Mouse (Mus musculus) CH12.LX (cell line): ENCODE measurements at regions not wholly inside any gene's neighbourhood (a gene's known extent, or its start where the extent isn't known, plus 50 kb on each side); places are given as distances from the start of the nearest gene placed in this dataset.

Experiments used
- DNase-seq: peaks from one replicate; pipeline ENCODE4 v3.0.0-alpha.2; 2013; ENCODE audit errors: extremely low read depth
- H3K27ac ChIP-seq: 2 replicates; pipeline ENCODE4 v1.5.1; 2012; ENCODE audit warnings: low read depth, mild to moderate bottlenecking, control low read depth, moderate library complexity; ENCODE audit not compliant: insufficient read depth
- H3K27me3 ChIP-seq: replicated peaks from 2 replicates; pipeline ENCODE3; 2012; ENCODE audit warnings: inconsistent platforms
- H3K36me3 ChIP-seq, 2 experiments: replicated peaks in 1 of 2; 2 replicates each; pipeline versions ENCODE3 to v1.6.1; 2012; ENCODE audit warnings: inconsistent platforms in 1 of 2, low read length in 1 of 2, mild to moderate bottlenecking in 1 of 2, mixed read lengths in 1 of 2, moderate library complexity in 1 of 2; ENCODE audit not compliant: control insufficient read depth in 1 of 2, insufficient read depth in 1 of 2
- H3K4me1 ChIP-seq, 2 experiments: 2 replicates each; pipeline ENCODE4 v1.6.1; 2012; ENCODE audit warnings: inconsistent platforms in 1 of 2, moderate library complexity in 1 of 2; ENCODE audit not compliant: insufficient read depth in 2 of 2, control insufficient read depth in 1 of 2
- H3K4me2 ChIP-seq: 2 replicates; pipeline ENCODE4 v1.6.1; 2012; ENCODE audit warnings: low read depth, mild to moderate bottlenecking, control low read depth; ENCODE audit not compliant: poor library complexity, insufficient read depth, severe bottlenecking
- H3K4me3 ChIP-seq, 3 experiments: fragments of 150-350 bp in 1 of 3; sonication (generic) in 1 of 3; replicated peaks in 1 of 3; 2 replicates each; pipeline versions ENCODE3 to v1.5.1; 2011 to 2012; ENCODE audit warnings: low read depth in 2 of 3, low read length in 2 of 3, mild to moderate bottlenecking in 2 of 3, moderate library complexity in 2 of 3, control low read depth in 1 of 3, improper control_type of control experiment in 1 of 3, inconsistent platforms in 1 of 3, mixed read lengths in 1 of 3; ENCODE audit not compliant: poor library complexity in 1 of 3
- H3K79me2 ChIP-seq: replicated peaks from 2 replicates; pipeline ENCODE4 v1.6.1; 2012; ENCODE audit warnings: mild to moderate bottlenecking, moderate library complexity; ENCODE audit not compliant: control insufficient read depth, poor library complexity, insufficient read depth, severe bottlenecking; ENCODE audit errors: extremely low read depth
- H3K9ac ChIP-seq: 2 replicates; pipeline ENCODE4 v1.6.1; 2012; ENCODE audit warnings: low read depth, mild to moderate bottlenecking, control low read depth, moderate library complexity; ENCODE audit not compliant: insufficient read depth
- H3K9me3 ChIP-seq: replicated peaks from 2 replicates; pipeline ENCODE3; 2012; ENCODE audit warnings: low read length, inconsistent platforms, mixed read lengths
- BHLHE40 ChIP-seq: IDR thresholded peaks from 2 replicates; pipeline ENCODE4 v1.6.1; 2011; ENCODE audit warnings: mild to moderate bottlenecking, low read depth, low read length, improper control_type of control experiment
- CHD1 ChIP-seq: IDR thresholded peaks from 2 replicates; pipeline ENCODE4 v1.6.1; 2012; ENCODE audit warnings: low read depth, low read length, improper control_type of control experiment, inconsistent platforms
- CHD2 ChIP-seq: IDR thresholded peaks from 2 replicates; pipeline ENCODE4 v1.6.1; 2011; ENCODE audit warnings: low read length, improper control_type of control experiment
- CTCF ChIP-seq, 2 experiments: IDR thresholded peaks in 1 of 2; conservative IDR thresholded peaks in 1 of 2; 2 replicates each; pipeline ENCODE4 v1.5.1; 2011 to 2012; ENCODE audit warnings: low read depth in 2 of 2, low read length in 2 of 2, improper control_type of control experiment in 1 of 2, inconsistent platforms in 1 of 2, mild to moderate bottlenecking in 1 of 2, moderate library complexity in 1 of 2
- E2F4 ChIP-seq: IDR thresholded peaks from 2 replicates; pipeline ENCODE4 v1.6.1; 2011; ENCODE audit warnings: low read depth, low read length, improper control_type of control experiment; ENCODE audit not compliant: insufficient replicate concordance
- EP300 ChIP-seq: IDR thresholded peaks from 2 replicates; pipeline ENCODE4 v1.6.1; 2011; ENCODE audit warnings: low read length, improper control_type of control experiment
- ETS1 ChIP-seq: conservative IDR thresholded peaks from 2 replicates; pipeline ENCODE4 v1.6.1; 2012; ENCODE audit warnings: low read depth, mild to moderate bottlenecking, inconsistent platforms, low read length, improper control_type of control experiment, moderate library complexity
- IRF4 ChIP-seq: IDR thresholded peaks from 2 replicates; pipeline ENCODE4 v1.6.1; 2014; ENCODE audit warnings: low read depth, mild to moderate bottlenecking, inconsistent platforms, low read length, improper control_type of control experiment
- JUN ChIP-seq: IDR thresholded peaks from 2 replicates; pipeline ENCODE4 v1.6.1; 2011; ENCODE audit warnings: low read depth, mild to moderate bottlenecking, low read length, improper control_type of control experiment, moderate library complexity; ENCODE audit not compliant: insufficient read depth
- JUND ChIP-seq: conservative IDR thresholded peaks from 2 replicates; pipeline ENCODE4 v1.6.1; 2011; ENCODE audit warnings: low read depth, low read length, improper control_type of control experiment
- KAT2A ChIP-seq: IDR thresholded peaks from 2 replicates; pipeline ENCODE4 v1.6.1; 2012; ENCODE audit warnings: low read length, improper control_type of control experiment, inconsistent platforms; ENCODE audit not compliant: insufficient replicate concordance
- MAFK ChIP-seq: IDR thresholded peaks from 2 replicates; pipeline ENCODE4 v1.6.1; 2011; ENCODE audit warnings: low read length, improper control_type of control experiment; ENCODE audit not compliant: insufficient replicate concordance
- MAZ ChIP-seq: IDR thresholded peaks from 2 replicates; pipeline ENCODE4 v1.6.1; 2012; ENCODE audit warnings: low read depth, mild to moderate bottlenecking, inconsistent platforms, low read length, improper control_type of control experiment, moderate library complexity
- MEF2A ChIP-seq: IDR thresholded peaks from 2 replicates; pipeline ENCODE4 v1.6.1; 2014; ENCODE audit warnings: low read depth, mild to moderate bottlenecking, inconsistent platforms, low read length, improper control_type of control experiment, borderline replicate concordance
- NELFE ChIP-seq: IDR thresholded peaks from 2 replicates; pipeline ENCODE4 v1.6.1; 2011; ENCODE audit warnings: low read depth, low read length, improper control_type of control experiment
- NRF1 ChIP-seq: IDR thresholded peaks from 2 replicates; pipeline ENCODE4 v1.6.1; 2014; ENCODE audit warnings: low read depth, mild to moderate bottlenecking, inconsistent platforms, low read length, improper control_type of control experiment, moderate library complexity
- PAX5 ChIP-seq: IDR thresholded peaks from 2 replicates; pipeline ENCODE4 v1.6.1; 2012; ENCODE audit warnings: low read length, inconsistent platforms, mixed read lengths
- POLR2AphosphoS2 ChIP-seq: IDR thresholded peaks from 2 replicates; pipeline ENCODE4 v1.6.1; 2011; ENCODE audit warnings: low read depth, low read length, improper control_type of control experiment
- RAD21 ChIP-seq: IDR thresholded peaks from 2 replicates; pipeline ENCODE4 v1.6.1; 2011; ENCODE audit warnings: low read depth, mild to moderate bottlenecking, low read length, improper control_type of control experiment, moderate library complexity
- SIN3A ChIP-seq: IDR thresholded peaks from 2 replicates; pipeline ENCODE4 v1.6.1; 2012; ENCODE audit warnings: low read length, improper control_type of control experiment, inconsistent platforms
- SMC3 ChIP-seq: IDR thresholded peaks from 2 replicates; pipeline ENCODE4 v1.6.1; 2011; ENCODE audit warnings: low read depth, low read length, improper control_type of control experiment
- TCF12 ChIP-seq: IDR thresholded peaks from 2 replicates; pipeline ENCODE4 v1.6.1; 2014; ENCODE audit warnings: low read depth, mild to moderate bottlenecking, inconsistent platforms, low read length, improper control_type of control experiment
- USF2 ChIP-seq: conservative IDR thresholded peaks from 2 replicates; pipeline ENCODE4 v1.6.1; 2011; ENCODE audit warnings: low read depth, low read length, improper control_type of control experiment
- ZC3H11A ChIP-seq: IDR thresholded peaks from 2 replicates; pipeline ENCODE4 v1.6.1; 2012; ENCODE audit warnings: low read depth, mild to moderate bottlenecking, inconsistent platforms, low read length, improper control_type of control experiment
- ZKSCAN1 ChIP-seq: IDR thresholded peaks from 2 replicates; pipeline ENCODE4 v1.6.1; 2012; ENCODE audit warnings: low read depth, inconsistent platforms, low read length, improper control_type of control experiment, borderline replicate concordance
- ZNF384 ChIP-seq: IDR thresholded peaks from 2 replicates; pipeline ENCODE4 v1.6.1; 2012; ENCODE audit warnings: low read depth, low read length, improper control_type of control experiment, inconsistent platforms
- dilution Hi-C: fragments of 300-500 bp; cut with MboI; formaldehyde crosslinking; loops from 2 replicates; pipeline ENCODE4 v1.14.3; 2020; ENCODE audit warnings: low sequenced_read_pairs; ENCODE audit not compliant: extremely low pct_unique_long_range_greater_than_20kb, extremely low pct_ligation_motif_present
- in situ Hi-C: fragments of 300-500 bp; cut with MboI; formaldehyde crosslinking; loops from 3 replicates; pipeline ENCODE4 v1.14.3; 2019; ENCODE audit warnings: low sequenced_read_pairs, low pct_ligation_motif_present, low pct_unique_long_range_greater_than_20kb, mixed read lengths

GRCm38 (mm10) chr1:168049965-168050364 lies 360.9 kb downstream of the Lmx1a start:
- Histone ChIP-seq H3K79me2 (no peaks in the 10 kb centered on the region), H3K27me3 (no peaks in the 10 kb centered on the region), H3K4me1 (no peaks in the 10 kb centered on the region), H3K4me2 (no peak overlapping the region), H3K9me3 (peaks cover 57% of the 10 kb centered on the region), H3K4me3 (no peak overlapping the region), H3K27ac (no peak overlapping the region), H3K36me3 (no peaks in the 10 kb centered on the region), H3K9ac (no peak overlapping the region)
- dilution Hi-C loops = no loop called here
- in situ Hi-C loops = no loop called here
- no peak for DNase-seq
- TF ChIP-seq EP300 = no peak
- no peak for TF ChIP-seq KAT2A
- TF ChIP-seq NRF1 = no peak
- no peak for TF ChIP-seq BHLHE40
- no peak for TF ChIP-seq IRF4
- TF ChIP-seq SMC3 = no peak
- TF ChIP-seq TCF12 = no peak
- TF ChIP-seq POLR2AphosphoS2 = no peak
- TF ChIP-seq ZNF384 = no peak
- TF ChIP-seq CHD1 = no peak
- TF ChIP-seq ZKSCAN1 = no peak
- no peak for TF ChIP-seq MAFK
- TF ChIP-seq MAZ = no peak
- no peak for TF ChIP-seq RAD21
- no peak for TF ChIP-seq NELFE
- TF ChIP-seq CHD2 = no peak
- no peak for TF ChIP-seq ZC3H11A
- TF ChIP-seq USF2 = no peak
- TF ChIP-seq JUN = no peak
- no peak for TF ChIP-seq CTCF (conservative IDR thresholded peaks at IDR 0.05 in 1 of 2, IDR thresholded peaks at IDR 0.05 in 1 of 2; ENCODE audit: low read depth in 2 of 2, low read length in 2 of 2)

DNA sequence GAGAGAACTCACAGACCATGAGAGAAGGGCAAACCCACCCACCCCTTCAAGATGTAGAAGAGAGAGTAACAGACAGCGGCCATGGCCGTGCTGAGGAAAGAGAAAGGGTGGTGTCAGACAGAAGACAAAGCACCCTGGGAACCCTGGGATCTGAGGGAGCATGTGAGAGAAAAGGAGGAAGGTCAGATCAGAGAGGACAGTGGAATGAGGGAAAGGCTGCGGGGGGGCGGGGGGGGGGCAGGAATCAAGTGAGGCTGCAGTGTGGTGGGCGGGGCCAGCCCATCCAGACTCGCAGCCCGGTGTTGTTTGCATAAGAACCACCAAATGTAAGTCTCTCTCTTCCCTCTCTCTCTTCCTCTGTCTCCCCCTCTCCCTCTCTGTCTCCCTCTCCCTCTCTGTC lies 367.4 kb downstream of the Lmx1a start:
- TF ChIP-seq SIN3A (no peak), CHD2 (no peak), ETS1 (no peak), MAFK (no peak), ZNF384 (no peak), JUND (no peak), ZKSCAN1 (no peak), MEF2A (no peak), PAX5 (no peak), JUN (no peak), NRF1 (no peak), E2F4 (no peak), SMC3 (no peak), MAZ (no peak), KAT2A (no peak)
- DNase-seq = no peak
- Histone ChIP-seq H3K36me3 (no peaks in the 10 kb centered on the region), H3K27ac (no peak overlapping the region), H3K4me2 (no peak overlapping the region), H3K4me3 (no peak overlapping the region), H3K79me2 (no peaks in the 10 kb centered on the region), H3K27me3 (no peaks in the 10 kb centered on the region), H3K4me1 (no peaks in the 10 kb centered on the region), H3K9me3 (peaks cover 47% of the 10 kb centered on the region), H3K9ac (no peak overlapping the region)
- in situ Hi-C loops = no loop called here
- dilution Hi-C loops = no loop called here
